Mouse (Mus musculus) stomach, postnatal 0 days (tissue): ENCODE data around the gene Tceal1.

Experiments used
- CTCF ChIP-seq: IDR thresholded peaks from 2 replicates; pipeline ENCODE4 v1.5.1; 2016; ENCODE audit warnings: antibody characterized with exemption, low read depth, mild to moderate bottlenecking, moderate library complexity
- EP300 ChIP-seq: optimal IDR thresholded peaks from 2 replicates; pipeline ENCODE3; 2016; ENCODE audit warnings: antibody characterized with exemption

DNA sequence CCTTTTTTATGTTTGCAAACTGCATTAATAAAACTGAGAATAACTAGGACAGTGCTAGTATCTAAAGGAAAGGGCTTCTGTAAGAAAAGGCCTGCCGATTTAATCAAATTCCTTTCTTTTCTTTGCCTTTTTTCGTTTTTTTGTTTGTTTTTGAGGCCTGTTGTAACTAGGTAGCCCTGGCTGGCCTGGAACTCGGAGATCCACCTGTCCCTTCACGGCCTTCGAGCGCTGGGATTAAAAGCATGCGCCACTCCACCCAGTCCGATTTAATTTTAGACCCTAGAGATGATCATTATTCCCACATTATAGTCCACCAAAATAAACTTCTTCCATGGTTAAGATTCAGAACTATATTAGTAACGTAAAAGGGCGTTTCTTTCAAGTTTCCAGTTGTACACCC lies 34.5 kb downstream of the Tceal1 start:
- TF ChIP-seq CTCF (no peak), EP300 (no peak)
